Mouse (Mus musculus): ENCODE results near the gene Gdf9.

- TF ChIP-seq POLR2A (IDR thresholded peaks at IDR 0.05; ENCODE audit: insufficient read depth, low read depth, low read length) (no peak), EP300 (IDR thresholded peaks at IDR 0.05; ENCODE audit: insufficient read depth, low read depth, low read length) (no peak)
Observed at GRCm38 (mm10) chr11:53478383-53479170, 47.8 kb downstream of the Gdf9 start.

Data from heart, adult 2 months (tissue).